Mouse (Mus musculus) MEL-GATA-1-ER (cell line): ENCODE data around the gene Gsdma.
"Not testable (repeated sequence)": the region's sequence is repeated elsewhere in the genome, so short reads cannot be mapped to it uniquely, and the experiment has no call there.

Experiments used
- DNase-seq: peaks from one replicate; pipeline ENCODE4 v3.0.0-alpha.2; 2012; ENCODE audit warnings: low read depth; ENCODE audit errors: extremely low read depth

The Gsdma gene

GRCm38 (mm10) chr11:98664091-98664490 lies at the start of gene Gsdma:
Gsdma (plus strand) TSS chr11:98664351.
- DNase-seq, result no peak

- no peak for DNase-seq
Observed at GRCm38 (mm10) chr11:98620791-98621190, 43.4 kb upstream of the Gsdma start.

- not testable (repeated sequence) for DNase-seq
Observed at GRCm38 (mm10) chr11:98623981-98624380, 40.2 kb upstream of the Gsdma start.

- not testable (repeated sequence) for DNase-seq
Observed at GRCm38 (mm10) chr11:98624381-98624780, 39.8 kb upstream of the Gsdma start.

GRCm38 (mm10) chr11:98625611-98626410 lies 38.3 kb upstream of the Gsdma start, which contains the start of the genes Gm12355 and Gsdma3:
Gm12355 (minus strand) TSS chr11:98625661.
Gsdma3 (plus strand) TSS chr11:98626360.
- DNase-seq, result no peak

GRCm38 (mm10) chr11:98628706-98629105 lies 35.4 kb upstream of the Gsdma start:
- DNase-seq, result no peak

GRCm38 (mm10) chr11:98630646-98631045 lies 33.5 kb upstream of the Gsdma start:
- no peak for DNase-seq

GRCm38 (mm10) chr11:98635312-98635970 lies 28.7 kb upstream of the Gsdma start:
- peak; percentile 24 for DNase-seq

GRCm38 (mm10) chr11:98637501-98637900 lies 26.6 kb upstream of the Gsdma start:
- no peak for DNase-seq

GRCm38 (mm10) chr11:98640091-98640490 lies 24.1 kb upstream of the Gsdma start:
- DNase-seq, result no peak

- DNase-seq, result no peak
Observed at GRCm38 (mm10) chr11:98644757-98645156, 19.4 kb upstream of the Gsdma start.

- no peak for DNase-seq
Observed at GRCm38 (mm10) chr11:98645946-98646345, 18.2 kb upstream of the Gsdma start.

- DNase-seq, result no peak
Observed at GRCm38 (mm10) chr11:98646459-98646858, 17.7 kb upstream of the Gsdma start, which contains the start of gene Gsdma2. Gsdma2 (plus strand) TSS chr11:98646759.

GRCm38 (mm10) chr11:98655076-98655475 lies 9.1 kb upstream of the Gsdma start:
- DNase-seq, result not testable (repeated sequence)

GRCm38 (mm10) chr11:98660517-98660916 lies 3.6 kb upstream of the Gsdma start:
- DNase-seq, result no peak

- no peak for DNase-seq
Observed at GRCm38 (mm10) chr11:98668984-98669383, 4.8 kb downstream of the Gsdma start.

- no peak for DNase-seq
Observed at GRCm38 (mm10) chr11:98671284-98671815, 7.2 kb downstream of the Gsdma start.

GRCm38 (mm10) chr11:98671857-98672256 lies 7.7 kb downstream of the Gsdma start:
- DNase-seq, result no peak

GRCm38 (mm10) chr11:98672482-98672881 lies 8.3 kb downstream of the Gsdma start:
- no peak for DNase-seq

GRCm38 (mm10) chr11:98673136-98673535 lies 9.0 kb downstream of the Gsdma start:
- not testable (repeated sequence) for DNase-seq

- DNase-seq, result peak; percentile 58
Observed at GRCm38 (mm10) chr11:98675829-98676363, 11.7 kb downstream of the Gsdma start.

- no peak for DNase-seq
Observed at GRCm38 (mm10) chr11:98680023-98680422, 15.9 kb downstream of the Gsdma start.
